Mouse (Mus musculus) G1E (cell line): ENCODE results near the gene Ankrd23. TPM values are rescaled to one million over a fixed set of nuclear protein-coding genes. Genes with fewer than 3 reads are reported as not detected.

Experiments used
- ATAC-seq: 2 replicates; pipeline ENCODE4 v1.8.0; 2016; ENCODE audit warnings: mild to moderate bottlenecking; ENCODE audit not compliant: insufficient number of reproducible peaks, poor library complexity, low FRiP score, severe bottlenecking; ENCODE audit errors: extremely low read depth
- DNase-seq: peaks from one replicate; pipeline ENCODE4 v3.0.0; 2012; ENCODE audit warnings: low spot score
- H3K27me3 ChIP-seq: 2 replicates; pipeline ENCODE4 v1.6.1; 2012; ENCODE audit warnings: mild to moderate bottlenecking, low read length, inconsistent platforms; ENCODE audit not compliant: insufficient read depth
- H3K36me3 ChIP-seq: replicated peaks from 2 replicates; pipeline ENCODE3; 2012; ENCODE audit warnings: mild to moderate bottlenecking, inconsistent platforms
- H3K4me1 ChIP-seq: 2 replicates; pipeline ENCODE4 v1.6.1; 2012; ENCODE audit warnings: low read depth, low read length, inconsistent platforms, mixed read lengths; ENCODE audit not compliant: insufficient read depth
- H3K4me3 ChIP-seq: 2 replicates; pipeline ENCODE4 v1.5.1; 2012; ENCODE audit warnings: low read depth, mild to moderate bottlenecking, inconsistent platforms, low read length, moderate library complexity, mixed read lengths
- H3K9me3 ChIP-seq: replicated peaks from 2 replicates; pipeline ENCODE4 v1.6.1; 2012; ENCODE audit warnings: inconsistent platforms
- CTCF ChIP-seq: IDR thresholded peaks from 2 replicates; pipeline ENCODE4 v1.5.1; 2012; ENCODE audit warnings: low read depth, low read length, inconsistent platforms, mixed read lengths
- GATA1 ChIP-seq: IDR thresholded peaks from 2 replicates; pipeline ENCODE4 v1.6.1; 2012; ENCODE audit warnings: borderline replicate concordance, low read length, inconsistent platforms, mixed read lengths
- GATA2 ChIP-seq: IDR thresholded peaks from 2 replicates; pipeline ENCODE4 v1.6.1; 2012; ENCODE audit warnings: low read depth, low read length, inconsistent platforms, borderline replicate concordance
- POLR2AphosphoS5 ChIP-seq: IDR thresholded peaks from 2 replicates; pipeline ENCODE4 v1.6.1; 2012; ENCODE audit warnings: low read depth, low read length, inconsistent platforms; ENCODE audit not compliant: insufficient replicate concordance
- TAL1 ChIP-seq: conservative IDR thresholded peaks from 2 replicates; pipeline ENCODE4 v1.6.1; 2012; ENCODE audit warnings: low read depth, low read length, inconsistent platforms, mixed read lengths
- polyA plus RNA-seq: library from polyadenylated mRNA; stranded (reverse); fragments of >175 nt; gene quantifications from 2 replicates; pipeline ENCODE4 v1.2.3, GENCODE M21; 2012
- total RNA-seq, 2 experiments: library from RNA; stranded (forward) in 1 of 2; stranded (reverse) in 1 of 2; fragments of 200-1000 nt in 1 of 2; fragments of >200 nt in 1 of 2; fragmentation: Nextera tagmentation in 1 of 2; gene quantifications; 2 replicates each; pipeline ENCODE4 v1.2.3; 2014 to 2017

Ankrd23 gene
- total and polyA plus RNA-seq, 3 experiments: 10.9 to 14.8 (median 14.2) TPM

GRCm38 (mm10) chr1:36572140-36572700, 35.5 kb upstream of the Ankrd23 start:
- no peak for ATAC-seq
- no peak for TF ChIP-seq POLR2AphosphoS5
- TF ChIP-seq CTCF: no peak
- no peak for TF ChIP-seq GATA2
- H3K4me1 ChIP-seq: no peaks in the 10 kb centered on the region
- no peak for DNase-seq
- no peak overlapping the region for H3K4me3 ChIP-seq
- H3K9me3 ChIP-seq: no peaks in the 10 kb centered on the region
- H3K27me3 ChIP-seq: peaks cover 39% of the 10 kb centered on the region
- H3K36me3 ChIP-seq: no peaks in the 10 kb centered on the region

GRCm38 (mm10) chr1:36571627-36572026, 34.9 kb upstream of the Ankrd23 start:
- Histone ChIP-seq H3K27me3 (peaks cover 35% of the 10 kb centered on the region), H3K36me3 (no peaks in the 10 kb centered on the region), H3K4me3 (no peak overlapping the region), H3K4me1 (no peaks in the 10 kb centered on the region), H3K9me3 (no peaks in the 10 kb centered on the region)
- ATAC-seq: no peak
- no peak for DNase-seq
- TF ChIP-seq TAL1 (no peak), CTCF (no peak), POLR2AphosphoS5 (no peak)

- ATAC-seq: no peak
- Histone ChIP-seq H3K27me3 (peaks cover 41% of the 10 kb centered on the region), H3K36me3 (no peaks in the 10 kb centered on the region), H3K4me3 (no peak overlapping the region), H3K9me3 (no peaks in the 10 kb centered on the region), H3K4me1 (no peaks in the 10 kb centered on the region)
- no peak for TF ChIP-seq GATA2
- no peak for TF ChIP-seq CTCF
- no peak for TF ChIP-seq TAL1
- TF ChIP-seq GATA1: no peak
- no peak for TF ChIP-seq POLR2AphosphoS5
- no peak for DNase-seq
Measured at GRCm38 (mm10) chr1:36570320-36570719, 33.6 kb upstream of the Ankrd23 start.

- no peaks in the 10 kb centered on the region for H3K9me3 ChIP-seq
- H3K27me3 ChIP-seq: peaks cover 44% of the 10 kb centered on the region
- no peak for DNase-seq
- H3K36me3 ChIP-seq: no peaks in the 10 kb centered on the region
- ATAC-seq: no peak
- H3K4me1 ChIP-seq: no peaks in the 10 kb centered on the region
- TF ChIP-seq GATA1 (no peak), TAL1 (no peak), CTCF (no peak), POLR2AphosphoS5 (no peak), GATA2 (no peak)
- no peak overlapping the region for H3K4me3 ChIP-seq
Measured at GRCm38 (mm10) chr1:36569694-36570276, 33.1 kb upstream of the Ankrd23 start.

GRCm38 (mm10) chr1:36568776-36569175, 32.1 kb upstream of the Ankrd23 start:
- H3K36me3 ChIP-seq: no peaks in the 10 kb centered on the region
- TF ChIP-seq GATA2: no peak
- H3K4me1 ChIP-seq: no peaks in the 10 kb centered on the region
- H3K27me3 ChIP-seq: peaks cover 51% of the 10 kb centered on the region
- no peaks in the 10 kb centered on the region for H3K9me3 ChIP-seq
- H3K4me3 ChIP-seq: no peak overlapping the region
- no peak for ATAC-seq
- DNase-seq: no peak

- TF ChIP-seq TAL1 (no peak), GATA2 (no peak), POLR2AphosphoS5 (no peak), GATA1 (no peak), CTCF (no peak)
- Histone ChIP-seq H3K27me3 (peaks cover 47% of the 10 kb centered on the region), H3K4me3 (no peak overlapping the region), H3K36me3 (no peaks in the 10 kb centered on the region), H3K4me1 (no peaks in the 10 kb centered on the region), H3K9me3 (no peaks in the 10 kb centered on the region)
- DNase-seq (no peak), ATAC-seq (no peak)
Measured at GRCm38 (mm10) chr1:36567818-36568603, 31.3 kb upstream of the Ankrd23 start.
